Mouse (Mus musculus) megakaryocyte, embryonic 14.5 days (primary cell): ENCODE measurements around the gene Nfe2l1. TPM values are rescaled to one million over a fixed set of nuclear protein-coding genes. Genes with fewer than 3 reads are reported as not detected.
"Not testable (repeated sequence)": the region's sequence is repeated elsewhere in the genome, so short reads cannot be mapped to it uniquely, and the experiment has no call there.

Experiments used
- H3K27me3 ChIP-seq: replicated peaks from 2 replicates; pipeline ENCODE3; 2012; ENCODE audit warnings: inconsistent platforms
- H3K36me3 ChIP-seq: replicated peaks from 2 replicates; pipeline ENCODE3; 2012; ENCODE audit warnings: low read length, inconsistent platforms, mixed read lengths
- H3K4me1 ChIP-seq: 2 replicates; pipeline ENCODE4 v1.6.1; 2012; ENCODE audit warnings: inconsistent platforms
- H3K4me3 ChIP-seq: replicated peaks from 2 replicates; pipeline ENCODE3; 2012; ENCODE audit warnings: moderate library complexity, mild to moderate bottlenecking, inconsistent platforms
- H3K9me3 ChIP-seq: 2 replicates; pipeline ENCODE4 v1.6.1; 2012; ENCODE audit warnings: inconsistent platforms
- FLI1 ChIP-seq: IDR thresholded peaks from 2 replicates; pipeline ENCODE4 v1.6.1; 2012; ENCODE audit warnings: low read length, inconsistent platforms, mixed read lengths
- GATA1 ChIP-seq: IDR thresholded peaks from 3 replicates; pipeline ENCODE4 v1.6.1; 2012; ENCODE audit warnings: mixed read lengths, low read length, inconsistent platforms, borderline replicate concordance
- polyA plus RNA-seq: library from polyadenylated mRNA; stranded (reverse); fragments of >175 nt; gene quantifications from 2 replicates; pipeline ENCODE4 v1.2.3, GENCODE M21; 2012; ENCODE audit warnings: low replicate concordance; ENCODE audit not compliant: insufficient read depth

Nfe2l1 gene
- polyA plus RNA-seq, 1 experiment: 28.9 TPM

DNA sequence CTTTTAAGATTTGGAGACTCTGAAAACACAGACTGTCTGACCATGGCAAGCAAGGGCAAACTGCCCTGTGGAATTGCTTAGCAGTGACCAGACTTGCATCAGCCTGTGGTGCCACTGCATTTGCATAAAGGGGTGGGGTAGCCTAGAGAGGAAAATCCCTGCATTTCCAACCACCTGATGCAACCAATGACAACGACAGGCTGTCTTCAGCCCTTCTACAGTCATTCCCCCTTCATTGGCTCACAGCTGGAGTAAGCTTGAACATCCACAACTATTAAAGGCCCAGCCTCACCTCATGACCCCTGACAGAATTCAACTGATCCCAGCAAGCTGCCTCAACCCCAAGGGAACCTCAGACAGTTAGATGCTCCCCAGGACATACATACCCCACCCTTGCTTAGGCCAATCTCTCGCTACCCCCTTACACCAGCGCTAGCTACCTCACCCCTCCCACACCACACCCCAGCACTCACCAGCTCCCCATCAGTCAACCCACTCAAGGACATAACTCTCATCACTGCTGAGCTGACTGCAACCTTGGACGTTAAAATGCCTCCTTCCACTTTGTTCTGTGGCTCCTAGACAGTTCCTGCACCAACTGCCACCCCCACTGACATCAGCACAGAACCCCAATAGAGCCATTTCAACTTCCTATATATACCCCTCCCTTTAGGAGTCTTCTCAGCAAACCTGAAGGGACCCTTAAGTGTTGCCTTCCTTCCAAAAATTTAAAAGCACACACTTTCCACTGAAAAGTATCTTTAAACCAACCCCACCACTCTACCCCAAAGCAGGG lies 6.9 kb downstream of the Nfe2l1 start:
- peaks cover 77% of the 10 kb centered on the region for H3K4me1 ChIP-seq
- no peaks in the 10 kb centered on the region for H3K27me3 ChIP-seq
- no peak for TF ChIP-seq GATA1
- H3K4me3 ChIP-seq: peak overlapping the region; percentile 91
- no peaks in the 10 kb centered on the region for H3K9me3 ChIP-seq
- H3K36me3 ChIP-seq: peaks cover 85% of the 10 kb centered on the region

DNA sequence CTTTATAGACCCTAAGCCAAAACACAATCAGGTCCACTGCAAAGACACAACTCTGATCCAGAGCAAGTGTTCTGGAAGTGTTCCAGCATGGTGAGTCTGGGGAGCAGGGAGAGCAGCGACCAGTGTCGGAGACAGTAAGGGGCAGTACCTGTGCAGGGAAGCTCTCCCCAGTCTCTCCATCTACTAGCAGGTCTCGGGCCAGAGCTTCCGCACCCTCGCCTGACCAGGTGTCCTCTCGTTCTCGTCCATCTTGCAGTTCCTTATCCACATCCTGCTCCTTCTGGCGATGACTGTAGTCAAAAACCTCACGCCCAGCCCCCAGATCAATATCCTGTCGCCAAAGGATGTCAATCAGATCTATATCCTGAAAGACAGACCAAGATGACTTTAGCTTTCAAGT lies 7.8 kb downstream of the Nfe2l1 start:
- Histone ChIP-seq H3K9me3 (no peaks in the 10 kb centered on the region), H3K4me1 (peaks cover 70% of the 10 kb centered on the region), H3K27me3 (no peaks in the 10 kb centered on the region), H3K4me3 (peak overlapping the region; percentile 91), H3K36me3 (peaks cover 85% of the 10 kb centered on the region)
- TF ChIP-seq FLI1 (no peak), GATA1 (no peak)

DNA sequence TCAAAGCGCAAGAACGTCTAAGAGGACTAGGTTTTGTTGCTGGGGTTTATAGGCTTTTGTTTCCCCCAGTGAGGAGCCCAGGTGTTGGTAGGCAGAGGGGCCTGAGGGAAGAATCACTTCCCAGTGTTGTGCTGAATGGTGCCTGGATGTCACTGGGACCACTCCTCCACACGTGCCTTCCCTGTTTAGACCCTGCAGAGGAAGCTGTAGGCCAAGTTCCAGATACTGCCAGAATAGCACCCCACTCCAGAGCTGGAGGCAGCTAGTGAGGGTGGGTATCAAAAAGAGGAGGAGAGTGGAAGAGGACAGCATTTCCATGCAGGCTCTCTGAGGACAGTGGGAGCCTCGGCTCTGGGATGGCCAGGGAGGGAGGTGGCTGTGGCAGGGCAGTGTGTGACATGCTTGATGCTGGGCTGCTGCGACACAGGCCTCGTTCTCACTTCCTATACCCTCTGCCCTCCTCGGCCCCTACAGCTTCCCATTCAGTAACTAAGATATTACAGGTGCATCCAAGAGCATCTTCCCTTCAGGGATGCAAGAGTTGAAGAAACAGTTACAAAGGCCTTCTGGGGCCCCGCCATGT lies 11.5 kb downstream of the Nfe2l1 start:
- H3K9me3 ChIP-seq: no peaks in the 10 kb centered on the region
- H3K4me3 ChIP-seq: no peak overlapping the region
- TF ChIP-seq FLI1: no peak
- TF ChIP-seq GATA1: no peak
- H3K27me3 ChIP-seq: no peaks in the 10 kb centered on the region
- H3K36me3 ChIP-seq: peaks cover 96% of the 10 kb centered on the region
- H3K4me1 ChIP-seq: peaks cover 40% of the 10 kb centered on the region

- H3K36me3 ChIP-seq: peaks cover 98% of the 10 kb centered on the region
- H3K4me3 ChIP-seq: no peak overlapping the region
- peaks cover 27% of the 10 kb centered on the region for H3K4me1 ChIP-seq
- no peaks in the 10 kb centered on the region for H3K27me3 ChIP-seq
- no peaks in the 10 kb centered on the region for H3K9me3 ChIP-seq
- TF ChIP-seq FLI1 (no peak), GATA1 (no peak)
Observed at GRCm38 (mm10) chr11:96816979-96817378, 12.8 kb downstream of the Nfe2l1 start.

DNA sequence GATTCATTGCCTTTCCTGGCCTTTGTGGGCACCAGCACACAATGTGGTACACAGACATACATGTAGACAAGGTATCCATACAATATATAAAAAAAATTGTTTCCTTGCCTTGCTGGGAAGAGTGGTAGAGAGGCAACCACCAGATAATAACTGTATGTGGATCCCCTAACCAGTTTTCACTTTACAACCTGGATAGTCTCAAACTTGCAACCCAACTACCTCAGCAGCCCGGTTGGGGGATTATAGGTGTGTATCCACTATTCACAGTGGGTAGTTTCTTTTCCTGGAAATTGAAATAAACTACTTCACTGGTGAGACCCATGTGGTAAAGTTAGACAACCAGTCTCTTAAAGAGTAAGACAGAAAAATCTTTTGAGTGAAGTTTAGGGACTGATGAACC lies 13.3 kb downstream of the Nfe2l1 start:
- TF ChIP-seq FLI1: no peak
- TF ChIP-seq GATA1: no peak
- no peaks in the 10 kb centered on the region for H3K9me3 ChIP-seq
- H3K36me3 ChIP-seq: peaks cover 98% of the 10 kb centered on the region
- H3K27me3 ChIP-seq: no peaks in the 10 kb centered on the region
- peaks cover 23% of the 10 kb centered on the region for H3K4me1 ChIP-seq
- no peak overlapping the region for H3K4me3 ChIP-seq

- Histone ChIP-seq H3K36me3 (peaks cover 98% of the 10 kb centered on the region), H3K9me3 (no peaks in the 10 kb centered on the region), H3K27me3 (no peaks in the 10 kb centered on the region), H3K4me1 (peaks cover 17% of the 10 kb centered on the region), H3K4me3 (no peak overlapping the region)
- no peak for TF ChIP-seq FLI1
- no peak for TF ChIP-seq GATA1
Observed at GRCm38 (mm10) chr11:96815895-96816294, 13.9 kb downstream of the Nfe2l1 start.

GRCm38 (mm10) chr11:96814443-96814842 lies 15.3 kb downstream of the Nfe2l1 start:
- TF ChIP-seq FLI1 (no peak), GATA1 (no peak)
- H3K36me3 ChIP-seq: peaks cover 97% of the 10 kb centered on the region

GRCm38 (mm10) chr11:96813920-96814319 lies 15.8 kb downstream of the Nfe2l1 start:
- Histone ChIP-seq H3K36me3 (peaks cover 96% of the 10 kb centered on the region), H3K27me3 (no peaks in the 10 kb centered on the region), H3K4me1 (peaks cover 14% of the 10 kb centered on the region), H3K4me3 (no peak overlapping the region), H3K9me3 (no peaks in the 10 kb centered on the region)
- no peak for TF ChIP-seq FLI1
- TF ChIP-seq GATA1: no peak

More at GRCm38 (mm10) chr11:96814443-96814842, 15.3 kb downstream of the Nfe2l1 start:
- no peak overlapping the region for H3K4me3 ChIP-seq
- no peaks in the 10 kb centered on the region for H3K9me3 ChIP-seq
- peaks cover 14% of the 10 kb centered on the region for H3K4me1 ChIP-seq
- no peaks in the 10 kb centered on the region for H3K27me3 ChIP-seq

DNA sequence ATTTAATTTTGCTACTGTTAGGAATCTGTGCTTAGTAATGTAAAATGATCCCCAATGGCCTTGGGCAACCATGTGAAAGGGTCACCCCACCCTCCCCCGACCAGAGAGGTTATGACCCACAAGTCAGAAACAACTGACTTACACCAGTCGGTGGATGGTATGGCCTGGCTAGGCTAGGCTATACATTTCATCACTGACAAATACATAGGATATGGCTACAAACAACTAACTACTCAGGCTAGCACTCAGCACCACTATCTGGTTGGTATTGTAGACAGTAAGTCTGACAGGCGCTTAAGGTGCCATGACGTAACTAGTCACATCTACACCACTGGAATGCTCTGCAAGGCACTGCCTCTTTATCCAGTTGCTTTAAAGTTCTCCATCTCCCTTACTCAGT lies 16.3 kb downstream of the Nfe2l1 start:
- Histone ChIP-seq H3K4me1 (peaks cover 14% of the 10 kb centered on the region), H3K4me3 (no peak overlapping the region), H3K27me3 (no peaks in the 10 kb centered on the region), H3K36me3 (peaks cover 96% of the 10 kb centered on the region), H3K9me3 (no peaks in the 10 kb centered on the region)
- TF ChIP-seq GATA1 (no peak), FLI1 (no peak)

GRCm38 (mm10) chr11:96811188-96811587 lies 18.6 kb downstream of the Nfe2l1 start:
- not testable (repeated sequence) for H3K4me1 ChIP-seq, H3K9me3 ChIP-seq, H3K4me3 ChIP-seq, H3K27me3 ChIP-seq
- H3K36me3 ChIP-seq: peaks cover 92% of the 10 kb centered on the region
